ENCODE assay signal across 13 mouse cellular contexts in the genomic region with DNA sequence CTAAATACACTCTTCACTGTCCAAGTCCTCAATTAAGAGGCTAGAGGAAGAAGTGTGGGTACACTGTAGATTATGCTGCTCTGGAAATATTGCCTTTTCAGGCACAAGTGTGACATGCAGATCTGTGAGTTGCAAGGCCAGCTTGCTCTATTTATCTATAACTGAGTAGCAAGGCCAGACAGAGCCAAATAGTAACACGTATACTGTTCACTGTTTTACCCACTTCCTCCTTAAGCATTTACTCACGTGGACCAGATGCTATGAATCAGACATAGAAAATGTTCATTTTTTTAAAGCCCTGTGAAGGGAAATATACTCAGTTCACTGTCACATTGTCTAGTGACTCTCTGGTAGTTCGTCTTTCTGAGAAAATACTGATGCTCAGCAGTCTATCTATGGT. TPM values are rescaled to one million over a fixed set of nuclear protein-coding genes. Genes with fewer than 3 reads are reported as not detected.
DNase-seq lines count a peak whose midpoint lies in the region; ATAC-seq lines count a peak whose summit lies in the region.
"Had no signal": no experiment of that assay in that cellular context is flagged by ENCODE, and none has a peak within 500 bp of the region (broad histone marks: within the 10 kb centered on the region; RNA-seq: fewer than 3 reads in every experiment).

No protein-coding gene starts in this region.

- peak; percentile 62 to 66; a peak in 3 of 4 replicates for ATAC-seq in hematopoietic stem cell, adult 5-6 weeks (replicated peaks in 1 of 2; ENCODE audit: insufficient read depth in 1 of 2, low FRiP score in 2 of 2, low TSS enrichment in 1 of 2, low read depth in 1 of 2, poor library complexity in 2 of 2, severe bottlenecking in 2 of 2)

- DNase-seq in spleen, postnatal 36 days (ENCODE audit: low spot score in 2 of 2), result peak; percentile 10 to 22
- no peak for DNase-seq in spleen, postnatal 14 days (ENCODE audit: low spot score in 2 of 2)
- DNase-seq in Muller cell, postnatal 12 days (ENCODE audit: inconsistent ontology term), result peak; percentile 11
- peak; percentile 17 for DNase-seq in skeletal muscle tissue, adult 2 months (ENCODE audit: low read depth, low spot score)
- no peak for DNase-seq in cerebellum, postnatal 36 days
- no peak for DNase-seq in urinary bladder, adult 2 months (ENCODE audit: low spot score)
- DNase-seq in lung, postnatal 4 days, result no peak
- DNase-seq: cerebellum, adult 9-10 months; kidney, postnatal 10 days; lung, embryonic 14.5 days; thymus, postnatal 25 days had no signal

RNA-seq across cellular contexts. Expression of gene Mdfic, which starts 37.9 kb away (rescaled TPM):
- total RNA-seq in hematopoietic stem cell, adult 5-6 weeks (2017), result 25.6 and 33.5 TPM in 2 replicates
- polyA plus RNA-seq in urinary bladder, adult 2 months (2012; rRNA removed), result 31.4 and 35.0 TPM in 2 replicates
- total RNA-seq: MEL had no signal

Comparison
In these comparisons a context has a peak if more than half of its experiments do, and no peak if none do; other contexts are left out.
1. DNase-seq: peak in spleen, postnatal 36 days (2 of 2), Muller cell, postnatal 12 days (single experiment) and skeletal muscle tissue, adult 2 months (single experiment); none in spleen, postnatal 14 days (0 of 2), cerebellum, postnatal 36 days (0 of 2), urinary bladder, adult 2 months (single experiment) and lung, postnatal 4 days (0 of 2).